Mouse (Mus musculus) liver, adult 2 months (tissue): ENCODE data around the gene Olfr351. TPM values are rescaled to one million over a fixed set of nuclear protein-coding genes. Genes with fewer than 3 reads are reported as not detected.

Experiments used
- DNase-seq: peaks from one replicate; pipeline ENCODE4 v3.0.0-alpha.2; 2011; ENCODE audit warnings: low read depth, low spot score; ENCODE audit errors: extremely low read depth
- H3K27ac ChIP-seq: fragments of 200-500 bp; replicated peaks from 2 replicates; pipeline ENCODE4 v1.5.1; 2012; ENCODE audit warnings: low read depth, mild to moderate bottlenecking, control low read depth, inconsistent platforms, low read length; ENCODE audit not compliant: insufficient read depth
- H3K27me3 ChIP-seq: fragments of 200-500 bp; 2 replicates; pipeline ENCODE4 v1.6.1; 2012; ENCODE audit warnings: mild to moderate bottlenecking, moderate library complexity, low read length, inconsistent platforms; ENCODE audit not compliant: control insufficient read depth, insufficient read depth
- H3K36me3 ChIP-seq: fragments of 200-500 bp; 2 replicates; pipeline ENCODE4 v1.6.1; 2012; ENCODE audit warnings: low read length, inconsistent platforms; ENCODE audit not compliant: control insufficient read depth, insufficient read depth
- H3K4me1 ChIP-seq: fragments of 200-500 bp; 2 replicates; pipeline ENCODE4 v1.6.1; 2011; ENCODE audit warnings: low read length; ENCODE audit not compliant: control insufficient read depth, insufficient read depth
- H3K4me3 ChIP-seq: fragments of 200-500 bp; 2 replicates; pipeline ENCODE4 v1.5.1; 2011; ENCODE audit warnings: low read depth, mild to moderate bottlenecking, control low read depth, low read length, moderate library complexity; ENCODE audit not compliant: insufficient read depth
- H3K79me2 ChIP-seq: fragments of 200-500 bp; 2 replicates; pipeline ENCODE4 v1.6.1; 2012; ENCODE audit warnings: inconsistent platforms, mild to moderate bottlenecking, low read length, moderate library complexity; ENCODE audit not compliant: control insufficient read depth, insufficient read depth
- H3K9ac ChIP-seq: fragments of 200-500 bp; 2 replicates; pipeline ENCODE4 v1.6.1; 2012; ENCODE audit warnings: low read depth, mild to moderate bottlenecking, control low read depth, inconsistent platforms, low read length
- CTCF ChIP-seq: fragments of 200-500 bp; IDR thresholded peaks from 2 replicates; pipeline ENCODE4 v1.5.1; 2011; ENCODE audit warnings: low read depth, low read length, control low read depth
- POLR2A ChIP-seq: fragments of 200-500 bp; IDR thresholded peaks from 2 replicates; pipeline ENCODE4 v1.6.1; 2011; ENCODE audit warnings: low read length, control low read depth; ENCODE audit not compliant: insufficient read depth; ENCODE audit errors: extremely low read depth
- WGBS: fragments of 180-500 bp; shearing (Covaris S2); methylation state at CpG from one replicate; pipeline ENCODE4 v1.1.7; 2018; 5-methylcytosine and 5-hydroxymethylcytosine counted together
- polyA plus RNA-seq: library from polyadenylated mRNA; depleted of rRNA; stranded (reverse); fragments of >200 nt; gene quantifications from 2 replicates; pipeline ENCODE4 v1.2.3, GENCODE M21; 2012; rRNA removed
- total RNA-seq: library from RNA; depleted of rRNA; stranded (reverse); fragments of >200 nt; gene quantifications from 2 replicates; pipeline ENCODE4 v1.2.3, GENCODE M21; 2014; rRNA removed

The Olfr351 gene
- total and polyA plus RNA-seq, 2 experiments = not detected

- WGBS = 80% methylated on average over 1 of the region's 1 CpGs
- H3K27ac ChIP-seq = no peak within 1 kb of the TSS
- H3K9ac ChIP-seq = no peak within 1 kb of the TSS
- no peak for DNase-seq
- H3K79me2 ChIP-seq = no peaks in the 10 kb centered on the region
- no peaks in the 10 kb centered on the region for H3K4me1 ChIP-seq
- H3K36me3 ChIP-seq = no peaks in the 10 kb centered on the region
- TF ChIP-seq POLR2A (no peak), CTCF (no peak)
- H3K27me3 ChIP-seq = no peaks in the 10 kb centered on the region
- no peak within 1 kb of the TSS for H3K4me3 ChIP-seq
These were observed 45.5 kb downstream of the Olfr351 start, which contains the start of gene Olfr3 for GRCm38 (mm10) chr2:36816932-36817331. TSS of gene Olfr3 (minus strand) at chr2:36817032.

Other genes starting within 250 kb of the Olfr351 start
- gene Olfr345, start 222.6 kb downstream of the Olfr351 start, total RNA-seq = not detected in 2 replicates
- gene Olfr345, start 222.6 kb downstream of the Olfr351 start, polyA plus RNA-seq = not detected in 2 replicates
- not detected in 2 replicates for gene Olfr346, start 176.9 kb downstream of the Olfr351 start, total RNA-seq
- not detected in 2 replicates for gene Olfr346, start 176.9 kb downstream of the Olfr351 start, polyA plus RNA-seq
- not detected in 2 replicates for gene Olfr347, start 130.8 kb downstream of the Olfr351 start, total RNA-seq
- not detected in 2 replicates for gene Olfr347, start 130.8 kb downstream of the Olfr351 start, polyA plus RNA-seq
- gene Olfr348, start 78.4 kb downstream of the Olfr351 start, total RNA-seq = not detected in 2 replicates
- not detected in 2 replicates for gene Olfr348, start 78.4 kb downstream of the Olfr351 start, polyA plus RNA-seq
- not detected in 2 replicates for gene Olfr50, start 72.1 kb downstream of the Olfr351 start, total RNA-seq
- gene Olfr50, start 72.1 kb downstream of the Olfr351 start, polyA plus RNA-seq = not detected in 2 replicates
- not detected in 2 replicates for gene Olfr3, start 45.6 kb downstream of the Olfr351 start, total RNA-seq
- gene Olfr3, start 45.6 kb downstream of the Olfr351 start, polyA plus RNA-seq = not detected in 2 replicates
- not detected in 2 replicates for gene Olfr350, start 16.4 kb downstream of the Olfr351 start, total RNA-seq
- not detected in 2 replicates for gene Olfr350, start 16.4 kb downstream of the Olfr351 start, polyA plus RNA-seq
- gene Olfr352, start 5.8 kb upstream of the Olfr351 start, total RNA-seq = not detected in 2 replicates
- not detected in 2 replicates for gene Olfr352, start 5.8 kb upstream of the Olfr351 start, polyA plus RNA-seq
- gene Olfr353, start 30.3 kb upstream of the Olfr351 start, total RNA-seq = not detected in 2 replicates
- gene Olfr353, start 30.3 kb upstream of the Olfr351 start, polyA plus RNA-seq = not detected in 2 replicates
- not detected in 2 replicates for gene Olfr354, start 43.0 kb upstream of the Olfr351 start, total RNA-seq
- not detected in 2 replicates for gene Olfr354, start 43.0 kb upstream of the Olfr351 start, polyA plus RNA-seq
- gene Olfr355, start 66.2 kb upstream of the Olfr351 start, total RNA-seq = not detected in 2 replicates
- not detected in 2 replicates for gene Olfr355, start 66.2 kb upstream of the Olfr351 start, polyA plus RNA-seq
- gene Olfr356, start 74.5 kb upstream of the Olfr351 start, total RNA-seq = not detected in 2 replicates
- gene Olfr356, start 74.5 kb upstream of the Olfr351 start, polyA plus RNA-seq = not detected in 2 replicates
- not detected in 2 replicates for gene Olfr357, start 131.2 kb upstream of the Olfr351 start, total RNA-seq
- gene Olfr357, start 131.2 kb upstream of the Olfr351 start, polyA plus RNA-seq = not detected in 2 replicates
- not detected in 2 replicates for gene Olfr358, start 146.7 kb upstream of the Olfr351 start, total RNA-seq
- not detected in 2 replicates for gene Olfr358, start 146.7 kb upstream of the Olfr351 start, polyA plus RNA-seq
- gene Olfr360, start 203.1 kb upstream of the Olfr351 start, total RNA-seq = not detected in 2 replicates
- gene Olfr360, start 203.1 kb upstream of the Olfr351 start, polyA plus RNA-seq = not detected in 2 replicates
- gene Olfr361, start 226.6 kb upstream of the Olfr351 start, total RNA-seq = not detected in 2 replicates
- gene Olfr361, start 226.6 kb upstream of the Olfr351 start, polyA plus RNA-seq = not detected in 2 replicates